Mouse (Mus musculus) hindbrain, embryonic 16.5 days (tissue): ENCODE measurements around the gene Rab40c. TPM values are rescaled to one million over a fixed set of nuclear protein-coding genes. Genes with fewer than 3 reads are reported as not detected.
A peak's percentile ranks its signal among the peaks of the same experiment; 100 is the strongest.

Source experiments
- ATAC-seq: fragments of 200-750 bp; cut with Nextera tagmentation; 2 replicates; pipeline ENCODE4 v1.8.0; 2017; ENCODE audit warnings: moderate TSS enrichment, moderate library complexity
- H3K27ac ChIP-seq: fragments of 300-500 bp; sonication (generic); 2 replicates; pipeline ENCODE4 v1.5.1; 2014; ENCODE audit warnings: low read depth, mild to moderate bottlenecking, control low read depth, low read length, moderate library complexity
- H3K27me3 ChIP-seq: fragments of 300-500 bp; sonication (generic); replicated peaks from 2 replicates; pipeline ENCODE4 v1.6.1; 2014; ENCODE audit warnings: low read length; ENCODE audit not compliant: control insufficient read depth, insufficient read depth
- H3K36me3 ChIP-seq: fragments of 300-500 bp; sonication (generic); 2 replicates; pipeline ENCODE4 v1.6.1; 2014; ENCODE audit warnings: mild to moderate bottlenecking, low read length, moderate library complexity, mixed read lengths; ENCODE audit not compliant: control insufficient read depth, insufficient read depth
- H3K4me1 ChIP-seq: fragments of 300-500 bp; sonication (generic); 2 replicates; pipeline ENCODE4 v1.6.1; 2014; ENCODE audit warnings: low read depth, low read length; ENCODE audit not compliant: control insufficient read depth, insufficient read depth
- H3K4me2 ChIP-seq: fragments of 300-500 bp; sonication (generic); 2 replicates; pipeline ENCODE4 v1.6.1; 2014; ENCODE audit warnings: mild to moderate bottlenecking, low read length, control low read depth, moderate library complexity
- H3K4me3 ChIP-seq: fragments of 300-500 bp; sonication (generic); 2 replicates; pipeline ENCODE4 v1.5.1; 2014; ENCODE audit warnings: mild to moderate bottlenecking, low read length, control low read depth, moderate library complexity
- H3K9ac ChIP-seq: fragments of 300-500 bp; sonication (generic); 2 replicates; pipeline ENCODE4 v1.6.1; 2014; ENCODE audit warnings: low read depth, mild to moderate bottlenecking, control low read depth, low read length, moderate library complexity
- H3K9me3 ChIP-seq: fragments of 300-500 bp; sonication (generic); 2 replicates; pipeline ENCODE4 v1.6.1; 2014; ENCODE audit warnings: mild to moderate bottlenecking, low read length, moderate library complexity; ENCODE audit not compliant: control insufficient read depth
- WGBS: fragments of 180-500 bp; shearing (Covaris S2); extraction: QIAGEN DNeasy Blood & Tissue Kit; methylation state at CpG from one replicate; pipeline ENCODE4 v1.1.7; 2014; 5-methylcytosine and 5-hydroxymethylcytosine counted together
- polyA plus RNA-seq: library from polyadenylated mRNA; unstranded; fragments of >200 nt; fragmentation: Nextera tagmentation; extraction: Ambion mirVana; gene quantifications from 2 replicates; pipeline ENCODE4 v1.2.1, GENCODE M21; 2015

Gene Rab40c
- polyA plus RNA-seq, 1 experiment from 2014 or later, result 49.5 TPM

DNA sequence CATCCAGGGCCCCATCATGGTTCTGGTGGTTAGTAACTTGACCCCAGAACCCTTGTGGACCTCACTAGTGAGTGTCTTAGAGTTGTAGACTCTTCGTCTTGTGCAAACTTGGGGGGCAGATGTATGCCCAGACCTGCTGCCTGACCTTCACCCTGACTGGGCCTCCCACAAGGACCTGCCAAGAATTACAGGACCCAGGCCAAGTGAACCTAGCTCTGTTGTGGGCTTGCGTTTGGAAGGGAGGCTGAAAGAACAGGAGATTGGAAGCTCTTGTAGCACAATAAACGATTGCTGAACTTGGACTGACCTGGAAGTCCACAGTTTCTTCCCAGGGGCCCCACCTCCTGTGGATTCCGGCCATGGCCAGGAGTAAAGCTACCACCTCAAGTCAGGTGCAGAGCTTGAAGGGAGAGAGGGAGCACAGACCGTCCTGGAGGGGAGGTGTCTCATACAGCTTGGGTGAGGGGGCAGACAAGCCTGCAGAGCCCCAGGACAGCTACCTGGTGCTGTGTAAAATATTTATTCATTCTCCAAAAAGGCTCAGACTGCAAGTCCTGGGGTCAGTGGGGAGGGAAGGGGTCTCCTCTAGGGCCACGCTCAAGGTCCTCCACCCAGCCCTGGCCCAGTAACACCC is 85.4 kb downstream of the Rab40c start:
- H3K4me3 ChIP-seq, result peak overlapping the region; percentile 74
- peak overlapping the region; percentile 78 for H3K4me2 ChIP-seq
- H3K27me3 ChIP-seq, result no peaks in the 10 kb centered on the region
- 49% methylated on average over 6 of the region's 6 CpGs for WGBS
- no peaks in the 10 kb centered on the region for H3K9me3 ChIP-seq
- peaks cover 21% of the 10 kb centered on the region for H3K36me3 ChIP-seq
- H3K27ac ChIP-seq, result peak overlapping the region; percentile 98
- no peak for ATAC-seq
- H3K9ac ChIP-seq, result peak overlapping the region; percentile 77
- peaks cover 74% of the 10 kb centered on the region for H3K4me1 ChIP-seq

DNA sequence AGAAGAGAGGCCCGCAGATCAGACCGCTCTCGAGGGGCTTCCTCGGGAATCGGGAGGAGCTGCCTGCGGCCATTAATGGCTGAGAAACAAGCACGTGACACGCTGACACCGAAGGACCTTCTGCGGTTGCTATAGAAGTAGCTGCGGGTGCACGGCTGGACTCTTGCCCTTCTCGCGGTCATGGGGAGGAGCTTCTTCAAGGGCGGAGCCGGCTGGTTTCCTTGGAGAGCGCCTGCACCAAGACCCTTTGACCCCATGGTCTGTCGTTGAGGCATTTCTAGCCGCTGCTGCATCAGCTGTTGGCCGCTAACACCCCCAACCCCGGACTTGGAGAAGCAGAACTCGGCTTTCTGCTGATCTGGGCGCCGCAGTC is 86.2 kb downstream of the Rab40c start, which contains the start of gene Stub1:
Stub1 (minus strand) TSS at position 114 of the 373 bp plus-strand sequence.
- Histone ChIP-seq H3K27ac (peak within 1 kb of the TSS; percentile 98), H3K4me2 (peak within 1 kb of the TSS; percentile 78), H3K27me3 (no peaks in the 10 kb centered on the region), H3K36me3 (peaks cover 18% of the 10 kb centered on the region), H3K9ac (peak within 1 kb of the TSS; percentile 77), H3K9me3 (no peaks in the 10 kb centered on the region), H3K4me1 (peaks cover 77% of the 10 kb centered on the region), H3K4me3 (peak within 1 kb of the TSS; percentile 74)
- under 1% methylated on average over 24 of the region's 24 CpGs for WGBS
- ATAC-seq, result peak; percentile 63

DNA sequence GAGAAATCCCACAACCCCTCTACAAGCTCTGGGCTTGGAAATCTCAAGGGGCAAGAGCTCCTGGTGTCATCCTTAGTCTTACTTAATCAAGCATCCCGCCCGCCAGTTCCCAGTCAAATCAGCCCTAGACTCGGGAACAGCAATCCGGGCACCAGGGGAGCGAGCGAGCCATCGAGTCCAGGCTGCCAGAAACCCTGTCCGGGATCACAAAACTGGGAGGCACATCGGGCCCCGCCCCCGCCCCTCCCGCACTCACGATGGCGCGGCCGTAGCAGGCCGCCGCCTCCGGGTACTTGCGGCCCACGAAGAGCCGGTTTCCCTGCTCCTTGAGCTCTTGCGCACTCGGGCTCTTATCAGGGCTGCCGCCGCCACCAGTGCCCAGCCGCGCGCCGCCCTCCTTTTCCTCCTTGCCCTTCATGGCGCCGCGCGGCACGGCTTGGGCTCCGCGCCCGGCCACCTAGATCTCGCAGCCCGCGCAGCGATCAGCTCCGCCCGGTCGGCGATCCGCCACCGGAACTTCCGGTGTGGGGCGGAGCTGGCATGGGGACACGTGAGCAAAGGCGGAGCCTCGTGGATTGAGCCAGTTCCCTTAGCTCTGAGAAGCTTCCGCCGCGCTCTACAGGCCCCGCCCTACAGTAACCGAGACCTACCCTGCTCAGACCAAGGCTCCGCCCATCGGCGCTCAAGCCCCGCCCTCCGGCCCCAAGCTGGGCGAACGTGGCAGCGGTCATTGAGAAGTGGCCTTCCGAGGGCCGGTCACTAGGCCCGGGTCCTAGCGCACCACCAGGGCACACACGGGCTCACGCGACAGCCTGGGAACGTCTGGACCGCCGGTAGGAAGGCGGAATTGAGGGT is 86.9 kb downstream of the Rab40c start:
- Histone ChIP-seq H3K27ac (peak overlapping the region; percentile 98), H3K27me3 (no peaks in the 10 kb centered on the region), H3K4me3 (peak overlapping the region; percentile 74), H3K9me3 (no peaks in the 10 kb centered on the region), H3K36me3 (peaks cover 18% of the 10 kb centered on the region), H3K4me1 (peaks cover 75% of the 10 kb centered on the region), H3K4me2 (peak overlapping the region; percentile 78), H3K9ac (peak overlapping the region; percentile 77)
- under 1% methylated on average over 75 of the region's 77 CpGs for WGBS
- ATAC-seq, result peak; percentile 90

Other genes starting within 250 kb of the Rab40c start
- gene Gng13, start 202.6 kb downstream of the Rab40c start, polyA plus RNA-seq, result 5.5 and 11.3 TPM in 2 replicates
- 6.4 and 7.4 TPM in 2 replicates for gene Chtf18, start 192.3 kb downstream of the Rab40c start, polyA plus RNA-seq
- gene Rpusd1, start 192.1 kb downstream of the Rab40c start, polyA plus RNA-seq, result 32.9 and 33.0 TPM in 2 replicates
- gene Mslnl, start 183.7 kb downstream of the Rab40c start, polyA plus RNA-seq, result not detected in 2 replicates
- gene Msln, start 165.3 kb downstream of the Rab40c start, polyA plus RNA-seq, result 0.52 and 0.76 TPM in 2 replicates
- gene Narfl, start 146.0 kb downstream of the Rab40c start, polyA plus RNA-seq, result 29.9 and 30.4 TPM in 2 replicates
- gene Haghl, start 134.1 kb downstream of the Rab40c start, polyA plus RNA-seq, result 149 and 169 TPM in 2 replicates
- 0.21 and 0.28 TPM in 2 replicates for gene Ccdc78, start 133.1 kb downstream of the Rab40c start, polyA plus RNA-seq
- 99.9 and 103 TPM in 2 replicates for gene Fam173a, start 126.8 kb downstream of the Rab40c start, polyA plus RNA-seq
- 1.6 and 2.2 TPM in 2 replicates for gene AC134908.4, start 124.1 kb downstream of the Rab40c start, polyA plus RNA-seq
- gene Metrn, start 122.6 kb downstream of the Rab40c start, polyA plus RNA-seq, result 79.4 and 88.8 TPM in 2 replicates
- 38.1 and 43.0 TPM in 2 replicates for gene Fbxl16, start 110.6 kb downstream of the Rab40c start, polyA plus RNA-seq
- gene Wdr24, start 96.1 kb downstream of the Rab40c start, polyA plus RNA-seq, result 29.7 and 32.7 TPM in 2 replicates
- 51.0 and 55.4 TPM in 2 replicates for gene Jmjd8, start 90.9 kb downstream of the Rab40c start, polyA plus RNA-seq
- 397 and 428 TPM in 2 replicates for gene Stub1, start 86.3 kb downstream of the Rab40c start, polyA plus RNA-seq
- 61.6 and 73.4 TPM in 2 replicates for gene Rhbdl1, start 82.4 kb downstream of the Rab40c start, polyA plus RNA-seq
- gene Gm20683, start 78.0 kb downstream of the Rab40c start, polyA plus RNA-seq, result 14.8 and 15.4 TPM in 2 replicates
- 16.9 and 20.3 TPM in 2 replicates for gene Rhot2, start 74.9 kb downstream of the Rab40c start, polyA plus RNA-seq
- 13.1 and 16.2 TPM in 2 replicates for gene Wdr90, start 58.2 kb downstream of the Rab40c start, polyA plus RNA-seq
- gene Mcrip2, start 51.0 kb downstream of the Rab40c start, polyA plus RNA-seq, result 34.1 and 38.9 TPM in 2 replicates
- 63.4 and 67.5 TPM in 2 replicates for gene Mettl26, start 44.7 kb downstream of the Rab40c start, polyA plus RNA-seq
- 0.34 and 0.51 TPM in 2 replicates for gene Wfikkn1, start 38.9 kb downstream of the Rab40c start, polyA plus RNA-seq
- 83.1 and 90.5 TPM in 2 replicates for gene Pigq, start 25.2 kb upstream of the Rab40c start, polyA plus RNA-seq
- gene Nhlrc4, start 25.2 kb upstream of the Rab40c start, polyA plus RNA-seq, result 0.19 and 0.52 TPM in 2 replicates
- gene A930017K11Rik, start 32.8 kb upstream of the Rab40c start, polyA plus RNA-seq, result 3.9 and 4.7 TPM in 2 replicates
- gene Capn15, start 66.1 kb upstream of the Rab40c start, polyA plus RNA-seq, result 20.6 and 25.5 TPM in 2 replicates
- 12.8 and 23.0 TPM in 2 replicates for gene Rab11fip3, start 149.8 kb upstream of the Rab40c start, polyA plus RNA-seq
- gene Decr2, start 170.6 kb upstream of the Rab40c start, polyA plus RNA-seq, result 45.6 and 45.7 TPM in 2 replicates
- gene Nme4, start 175.9 kb upstream of the Rab40c start, polyA plus RNA-seq, result 22.9 and 23.2 TPM in 2 replicates
- gene Tmem8, start 193.6 kb upstream of the Rab40c start, polyA plus RNA-seq, result 4.0 and 4.2 TPM in 2 replicates
- gene Mrpl28, start 203.8 kb upstream of the Rab40c start, polyA plus RNA-seq, result 188 and 195 TPM in 2 replicates
- 6.2 and 7.1 TPM in 2 replicates for gene Axin1, start 219.0 kb upstream of the Rab40c start, polyA plus RNA-seq